Mouse (Mus musculus): ENCODE data around the gene Tmem239.

DNA sequence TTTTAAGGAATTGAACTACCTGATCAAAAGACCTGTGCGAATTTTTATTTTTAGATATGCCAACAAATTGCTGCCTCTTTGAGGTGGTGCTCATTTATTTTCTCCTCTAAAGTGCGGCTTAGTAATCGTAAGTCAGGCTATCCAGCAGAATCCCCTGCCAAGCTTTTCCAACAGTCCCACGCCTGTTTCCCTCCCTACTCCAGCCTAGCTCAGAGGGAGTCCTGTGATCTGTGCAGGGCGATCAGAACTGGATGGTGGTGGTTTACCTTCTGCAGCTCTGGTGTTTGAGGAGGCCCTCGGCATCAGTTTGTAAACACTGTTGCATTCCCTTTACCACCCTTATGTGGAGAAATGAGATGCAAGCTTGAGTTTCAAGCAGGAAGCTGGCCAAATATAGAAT is 47.1 kb downstream of the Tmem239 start:
- TF ChIP-seq GATA1 (IDR thresholded peaks at IDR 0.05; ENCODE audit: borderline replicate concordance, low read length): no peak
- no peak for TF ChIP-seq FLI1 (IDR thresholded peaks at IDR 0.05; ENCODE audit: low read length)
